Mouse (Mus musculus) limb, embryonic 13.5 days (tissue): ENCODE results near the gene Sod3. TPM values are rescaled to one million over a fixed set of nuclear protein-coding genes. Genes with fewer than 3 reads are reported as not detected.

Experiments
- ATAC-seq: fragments of 200-750 bp; cut with Nextera tagmentation; 2 replicates; pipeline ENCODE4 v1.8.0; 2017; ENCODE audit warnings: low read depth, moderate number of reproducible peaks, moderate TSS enrichment; ENCODE audit not compliant: low FRiP score
- H3K27ac ChIP-seq: fragments of 300-500 bp; sonication (generic); 2 replicates; pipeline ENCODE4 v1.5.1; 2015; ENCODE audit warnings: inconsistent platforms, mild to moderate bottlenecking, moderate library complexity
- H3K27me3 ChIP-seq: fragments of 300-500 bp; sonication (generic); 2 replicates; pipeline ENCODE4 v1.6.1; 2015; ENCODE audit warnings: mild to moderate bottlenecking, inconsistent platforms
- H3K36me3 ChIP-seq: fragments of 300-500 bp; sonication (generic); 2 replicates; pipeline ENCODE4 v1.6.1; 2015; ENCODE audit warnings: inconsistent platforms, mild to moderate bottlenecking, moderate library complexity
- H3K4me1 ChIP-seq: fragments of 300-500 bp; sonication (generic); 2 replicates; pipeline ENCODE4 v1.6.1; 2015; ENCODE audit warnings: inconsistent platforms
- H3K4me2 ChIP-seq: fragments of 300-500 bp; sonication (generic); replicated peaks from 2 replicates; pipeline ENCODE4 v1.6.1; 2015; ENCODE audit warnings: inconsistent platforms, mild to moderate bottlenecking, moderate library complexity
- H3K4me3 ChIP-seq: fragments of 300-500 bp; sonication (generic); 2 replicates; pipeline ENCODE4 v1.5.1; 2015; ENCODE audit warnings: moderate library complexity, mild to moderate bottlenecking, inconsistent platforms
- H3K9ac ChIP-seq: fragments of 300-500 bp; sonication (generic); 2 replicates; pipeline ENCODE4 v1.6.1; 2015; ENCODE audit warnings: mild to moderate bottlenecking, inconsistent platforms
- H3K9me3 ChIP-seq: fragments of 300-500 bp; sonication (generic); 2 replicates; pipeline ENCODE4 v1.6.1; 2016; ENCODE audit warnings: inconsistent platforms
- WGBS: fragments of 180-500 bp; shearing (Covaris S2); methylation state at CpG from one replicate; pipeline ENCODE4 v1.1.7; 2015; 5-methylcytosine and 5-hydroxymethylcytosine counted together
- polyA plus RNA-seq: library from polyadenylated mRNA; unstranded; fragments of >200 nt; fragmentation: Nextera tagmentation; extraction: Ambion mirVana; gene quantifications from 2 replicates; pipeline ENCODE4 v1.2.1, GENCODE M21; 2015

The Sod3 gene
- polyA plus RNA-seq, 1 experiment from 2014 or later, result 0.20 TPM

GRCm38 (mm10) chr5:52388092-52388749 lies 24.6 kb downstream of the Sod3 start:
- Histone ChIP-seq H3K27ac (no peak overlapping the region), H3K9ac (no peak overlapping the region), H3K27me3 (no peaks in the 10 kb centered on the region), H3K4me3 (no peak overlapping the region), H3K4me2 (no peak overlapping the region), H3K4me1 (no peaks in the 10 kb centered on the region), H3K9me3 (no peaks in the 10 kb centered on the region), H3K36me3 (no peaks in the 10 kb centered on the region)
- WGBS, result 66% methylated on average over 7 of the region's 7 CpGs
- no peak for ATAC-seq

- Histone ChIP-seq H3K36me3 (no peaks in the 10 kb centered on the region), H3K4me3 (no peak overlapping the region), H3K9ac (no peak overlapping the region), H3K4me2 (no peak overlapping the region), H3K27me3 (no peaks in the 10 kb centered on the region), H3K27ac (0 out of 2 replicates have a peak overlapping the region, but pooled peaks have one; percentile 3), H3K4me1 (no peaks in the 10 kb centered on the region), H3K9me3 (no peaks in the 10 kb centered on the region)
- WGBS, result 88% methylated on average over 6 of the region's 6 CpGs
- ATAC-seq, result no peak
Measured at GRCm38 (mm10) chr5:52390381-52390780, 26.8 kb downstream of the Sod3 start.

- H3K4me1 ChIP-seq, result no peaks in the 10 kb centered on the region
- 0 out of 2 replicates have a peak overlapping the region, but pooled peaks have one; percentile 1 for H3K4me2 ChIP-seq
- H3K27me3 ChIP-seq, result no peaks in the 10 kb centered on the region
- no peak overlapping the region for H3K27ac ChIP-seq
- ATAC-seq, result no peak
- H3K9me3 ChIP-seq, result no peaks in the 10 kb centered on the region
- no peak overlapping the region for H3K4me3 ChIP-seq
- H3K36me3 ChIP-seq, result no peaks in the 10 kb centered on the region
- no peak overlapping the region for H3K9ac ChIP-seq
- WGBS, result 80% methylated on average over 16 of the region's 16 CpGs
Measured at GRCm38 (mm10) chr5:52391471-52391870, 27.9 kb downstream of the Sod3 start.

GRCm38 (mm10) chr5:52393756-52394155 lies 30.2 kb downstream of the Sod3 start:
- 77% methylated on average over 4 of the region's 4 CpGs for WGBS
- no peak overlapping the region for H3K4me2 ChIP-seq
- H3K9ac ChIP-seq, result no peak overlapping the region
- H3K4me1 ChIP-seq, result no peaks in the 10 kb centered on the region
- H3K36me3 ChIP-seq, result no peaks in the 10 kb centered on the region
- no peak for ATAC-seq
- H3K27me3 ChIP-seq, result no peaks in the 10 kb centered on the region
- no peak overlapping the region for H3K27ac ChIP-seq
- H3K4me3 ChIP-seq, result no peak overlapping the region
- no peaks in the 10 kb centered on the region for H3K9me3 ChIP-seq

- Histone ChIP-seq H3K36me3 (no peaks in the 10 kb centered on the region), H3K9ac (no peak overlapping the region), H3K9me3 (no peaks in the 10 kb centered on the region), H3K27me3 (no peaks in the 10 kb centered on the region), H3K4me2 (no peak overlapping the region), H3K4me1 (no peaks in the 10 kb centered on the region), H3K4me3 (no peak overlapping the region), H3K27ac (no peak overlapping the region)
- no peak for ATAC-seq
- WGBS, result 59% methylated on average over 8 of the region's 8 CpGs
Measured at GRCm38 (mm10) chr5:52404373-52404772, 40.8 kb downstream of the Sod3 start.

GRCm38 (mm10) chr5:52408668-52409315 lies 45.2 kb downstream of the Sod3 start:
- no peak overlapping the region for H3K4me3 ChIP-seq
- ATAC-seq, result no peak

GRCm38 (mm10) chr5:52410197-52410596 lies 46.6 kb downstream of the Sod3 start:
- H3K27me3 ChIP-seq, result no peaks in the 10 kb centered on the region
- H3K27ac ChIP-seq, result no peak overlapping the region
- peaks cover 3% of the 10 kb centered on the region; the same call in 1 of the 2 replicates for H3K9me3 ChIP-seq
- no peak overlapping the region for H3K9ac ChIP-seq
- no peak overlapping the region for H3K4me3 ChIP-seq
- WGBS, result 83% methylated on average over 12 of the region's 12 CpGs
- H3K36me3 ChIP-seq, result no peaks in the 10 kb centered on the region
- H3K4me2 ChIP-seq, result no peak overlapping the region
- H3K4me1 ChIP-seq, result 0 out of 2 replicates have a peak, but pooled peaks cover 7% of the 10 kb centered on the region
- no peak for ATAC-seq

More at GRCm38 (mm10) chr5:52408668-52409315, 45.2 kb downstream of the Sod3 start:
- Histone ChIP-seq H3K36me3 (no peaks in the 10 kb centered on the region), H3K27me3 (no peaks in the 10 kb centered on the region), H3K9ac (no peak overlapping the region), H3K9me3 (peaks cover under 1% of the 10 kb centered on the region; the same call in 1 of the 2 replicates), H3K27ac (no peak overlapping the region), H3K4me2 (no peak overlapping the region), H3K4me1 (0 out of 2 replicates have a peak, but pooled peaks cover 7% of the 10 kb centered on the region)
- 69% methylated on average over 7 of the region's 7 CpGs for WGBS

- Histone ChIP-seq H3K9me3 (peaks cover 3% of the 10 kb centered on the region; the same call in 1 of the 2 replicates), H3K36me3 (no peaks in the 10 kb centered on the region), H3K27me3 (no peaks in the 10 kb centered on the region), H3K9ac (no peak overlapping the region), H3K4me2 (no peak overlapping the region), H3K4me3 (no peak overlapping the region), H3K27ac (no peak overlapping the region), H3K4me1 (0 out of 2 replicates have a peak, but pooled peaks cover 7% of the 10 kb centered on the region)
- no peak for ATAC-seq
- WGBS, result 64% methylated on average over 3 of the region's 3 CpGs
Measured at GRCm38 (mm10) chr5:52411567-52411966, 48.0 kb downstream of the Sod3 start.

- Histone ChIP-seq H3K36me3 (no peaks in the 10 kb centered on the region), H3K4me3 (no peak overlapping the region), H3K27ac (no peak overlapping the region), H3K4me1 (0 out of 2 replicates have a peak, but pooled peaks cover 7% of the 10 kb centered on the region), H3K9ac (no peak overlapping the region), H3K4me2 (no peak overlapping the region), H3K27me3 (no peaks in the 10 kb centered on the region), H3K9me3 (peaks cover 3% of the 10 kb centered on the region; the same call in 1 of the 2 replicates)
- ATAC-seq, result no peak
- 85% methylated on average over 1 of the region's 1 CpGs for WGBS
Measured at GRCm38 (mm10) chr5:52415193-52415592, 51.6 kb downstream of the Sod3 start.

GRCm38 (mm10) chr5:52415917-52416316 lies 52.3 kb downstream of the Sod3 start:
- Histone ChIP-seq H3K27me3 (no peaks in the 10 kb centered on the region), H3K9me3 (peaks cover 3% of the 10 kb centered on the region; the same call in 1 of the 2 replicates), H3K27ac (no peak overlapping the region), H3K4me3 (no peak overlapping the region), H3K4me2 (no peak overlapping the region), H3K36me3 (no peaks in the 10 kb centered on the region), H3K9ac (no peak overlapping the region), H3K4me1 (0 out of 2 replicates have a peak, but pooled peaks cover 7% of the 10 kb centered on the region)
- WGBS, result 89% methylated on average over 6 of the region's 6 CpGs
- no peak for ATAC-seq

- no peaks in the 10 kb centered on the region for H3K36me3 ChIP-seq
- 0 out of 2 replicates have a peak, but pooled peaks cover 7% of the 10 kb centered on the region for H3K4me1 ChIP-seq
- H3K4me3 ChIP-seq, result no peak overlapping the region
- no peak overlapping the region for H3K4me2 ChIP-seq
- ATAC-seq, result no peak
- no peak overlapping the region for H3K9ac ChIP-seq
- H3K27me3 ChIP-seq, result no peaks in the 10 kb centered on the region
- WGBS, result 66% methylated on average over 2 of the region's 2 CpGs
- no peak overlapping the region for H3K27ac ChIP-seq
- H3K9me3 ChIP-seq, result peaks cover 3% of the 10 kb centered on the region; the same call in 1 of the 2 replicates
Measured at GRCm38 (mm10) chr5:52416485-52416884, 52.9 kb downstream of the Sod3 start.
